Mouse (Mus musculus) skeletal muscle tissue, adult 2 months (tissue): ENCODE data around the gene Rptor.

Experiments
- DNase-seq: peaks from one replicate; pipeline ENCODE4 v3.0.0-alpha.2; 2012; ENCODE audit warnings: low read depth, low spot score

Gene Rptor

GRCm38 (mm10) chr11:119847569-119847968 lies 244.9 kb downstream of the Rptor start:
- DNase-seq, result no peak

DNA sequence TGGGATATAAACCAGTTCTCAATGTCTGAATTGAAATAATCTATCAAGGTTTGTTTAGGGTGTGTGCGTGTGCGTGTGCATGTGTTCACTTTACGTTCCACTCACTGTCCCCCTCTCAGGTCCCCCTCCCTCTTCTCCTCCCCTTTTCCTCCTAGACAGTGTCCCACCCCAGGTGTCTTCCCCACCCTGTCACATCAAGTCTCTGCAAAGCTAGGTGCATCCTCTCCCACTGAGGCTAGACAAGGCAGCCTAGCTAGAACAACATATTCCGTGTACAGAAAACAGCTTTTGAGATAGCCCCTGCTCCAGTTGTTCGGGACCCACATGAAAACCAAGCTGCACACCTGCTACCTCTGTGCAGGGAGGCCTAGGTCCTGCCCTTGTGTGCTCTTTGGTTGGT lies 245.5 kb downstream of the Rptor start:
- DNase-seq, result no peak

DNA sequence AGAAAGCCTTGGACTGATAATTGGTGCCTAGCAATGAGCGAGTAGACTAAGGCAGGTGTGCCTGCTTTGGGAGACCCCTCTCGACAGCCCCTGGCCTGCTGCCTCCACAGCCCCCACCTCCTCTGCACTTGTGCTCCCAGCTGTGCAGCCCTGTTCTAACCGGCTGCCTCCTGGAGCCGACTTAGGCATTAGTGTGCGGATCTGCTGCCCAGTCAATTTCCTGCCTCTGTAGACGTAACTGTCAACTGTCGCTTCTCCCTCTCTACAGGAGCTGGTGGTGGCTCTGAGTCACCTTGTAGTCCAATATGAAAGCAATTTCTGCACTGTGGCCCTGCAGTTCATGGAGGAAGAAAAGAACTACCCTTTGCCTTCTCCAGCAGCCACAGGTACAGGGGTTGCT lies 253.3 kb downstream of the Rptor start:
- DNase-seq, result no peak

DNA sequence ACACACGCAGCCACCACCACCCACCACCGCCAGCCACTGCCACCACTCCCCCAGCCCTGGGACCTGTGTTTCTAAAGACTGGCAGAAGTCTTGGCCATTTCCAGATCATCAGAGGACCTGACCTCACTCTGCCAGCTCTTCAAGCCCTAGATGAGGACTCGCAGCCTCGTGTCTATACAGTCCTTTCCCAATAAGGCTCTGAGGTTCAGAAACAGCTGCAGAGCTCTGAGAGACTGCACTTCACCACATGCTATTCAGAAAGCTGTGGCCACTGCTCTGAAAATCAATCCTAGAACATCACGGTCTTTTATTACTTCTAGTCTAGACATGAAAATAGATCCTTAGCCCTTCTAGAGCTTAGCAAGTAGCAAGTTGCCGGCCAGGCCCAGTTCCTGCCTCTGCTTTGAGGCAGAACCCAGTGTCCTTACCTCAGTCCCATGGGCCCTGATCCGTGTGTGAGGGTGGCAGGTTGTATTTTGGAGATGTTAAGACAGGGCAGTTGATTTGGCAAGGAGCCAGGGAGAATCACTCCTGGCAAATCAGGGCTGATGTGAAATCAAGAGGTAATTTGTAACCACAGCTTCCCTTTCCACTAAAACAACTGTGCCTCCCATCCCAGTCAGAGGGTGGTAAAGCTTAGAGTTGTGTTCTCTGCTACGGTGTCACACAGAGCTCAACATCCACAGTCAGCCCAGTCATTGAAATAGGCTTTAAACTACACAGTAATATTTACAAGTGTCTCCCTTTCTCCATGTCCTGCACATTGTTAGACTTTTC lies 260.0 kb downstream of the Rptor start:
- DNase-seq, result peak; percentile 42

- DNase-seq, result peak; percentile 52
Measured at GRCm38 (mm10) chr11:119863421-119863821, 260.7 kb downstream of the Rptor start.

- DNase-seq, result no peak
Measured at GRCm38 (mm10) chr11:119866837-119867236, 264.1 kb downstream of the Rptor start.

- DNase-seq, result no peak
Measured at GRCm38 (mm10) chr11:119868138-119868537, 265.4 kb downstream of the Rptor start.

DNA sequence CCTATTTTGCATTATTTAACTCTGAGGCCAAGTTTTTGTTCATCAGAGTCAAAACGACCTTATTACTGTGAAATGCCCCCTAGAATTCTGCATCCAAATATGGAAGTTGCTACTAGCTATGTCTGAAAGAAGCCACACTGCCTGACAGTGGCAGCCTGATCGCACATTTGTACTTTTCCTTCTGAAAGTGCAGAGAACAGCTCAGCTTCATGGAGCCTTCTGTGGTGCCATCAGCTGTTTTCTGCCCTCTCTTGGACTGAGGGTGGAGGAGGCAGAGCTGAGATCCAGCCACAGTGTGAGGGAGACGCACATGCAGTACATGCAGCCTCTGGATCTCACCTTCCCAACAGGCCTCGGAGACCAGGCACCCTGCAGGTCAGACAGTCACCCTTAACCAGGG lies 265.9 kb downstream of the Rptor start:
- no peak for DNase-seq

DNA sequence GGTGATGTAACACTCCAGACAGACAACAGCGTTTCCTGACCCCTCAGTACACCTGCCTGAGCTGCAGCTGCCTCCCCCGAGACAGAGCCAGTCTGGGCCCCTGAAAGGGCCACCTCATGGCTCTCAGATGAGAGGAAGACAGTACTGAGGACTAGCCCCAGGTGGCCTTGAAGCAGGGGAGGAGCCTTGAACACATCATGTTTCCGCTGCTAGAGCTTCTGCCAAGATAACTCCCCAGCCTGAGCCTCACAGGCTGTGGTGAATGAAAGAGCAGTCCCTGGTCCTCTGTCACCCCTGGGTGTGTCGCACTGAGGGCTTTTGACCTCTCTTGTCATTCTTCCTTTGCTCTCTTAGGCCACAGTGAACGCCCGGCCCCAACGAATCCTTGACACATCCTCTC lies 268.4 kb downstream of the Rptor start:
- no peak for DNase-seq

GRCm38 (mm10) chr11:119873643-119874042 lies 270.9 kb downstream of the Rptor start:
- no peak for DNase-seq

DNA sequence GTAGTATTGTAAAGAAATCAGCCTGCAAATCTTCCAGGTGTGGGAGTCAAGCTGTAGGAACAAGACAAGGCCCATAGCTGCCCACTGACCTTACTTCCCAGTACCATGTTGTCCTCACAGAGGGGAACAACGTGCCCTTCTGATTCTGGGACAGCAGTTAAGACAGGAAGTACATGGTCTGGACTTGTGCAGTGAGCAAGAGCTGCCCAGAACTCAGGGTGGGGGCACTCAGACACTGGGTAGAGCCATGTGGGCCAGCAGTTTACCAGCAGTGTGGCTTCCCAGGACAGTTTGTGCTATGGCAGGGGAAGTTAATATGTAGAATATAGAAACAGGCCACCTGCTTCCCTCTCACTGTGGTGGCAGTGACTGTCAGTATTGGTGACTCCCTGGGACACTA lies 272.1 kb downstream of the Rptor start:
- no peak for DNase-seq

DNA sequence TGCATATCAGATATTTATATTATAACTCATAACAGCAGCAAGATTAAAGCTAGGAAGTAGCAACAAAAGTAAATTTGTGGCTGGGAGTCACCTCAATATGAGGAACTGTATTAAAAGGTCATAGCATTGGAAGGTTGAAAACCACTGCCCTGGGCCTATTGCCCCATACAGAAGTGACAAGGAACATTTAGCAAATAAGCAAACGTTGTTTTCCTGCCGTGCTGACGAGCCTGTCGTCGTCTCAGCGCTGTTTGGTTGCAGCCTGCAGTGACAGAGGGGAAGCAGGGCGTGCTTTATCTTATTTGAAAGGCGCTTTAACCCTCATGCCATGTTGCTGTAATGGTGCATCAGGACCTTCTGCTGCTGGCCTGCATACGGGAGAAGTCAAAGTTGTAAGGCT lies 273.0 kb downstream of the Rptor start:
- no peak for DNase-seq

GRCm38 (mm10) chr11:119877124-119877523 lies 274.4 kb downstream of the Rptor start:
- no peak for DNase-seq

GRCm38 (mm10) chr11:119879573-119879972 lies 276.9 kb downstream of the Rptor start:
- no peak for DNase-seq

DNA sequence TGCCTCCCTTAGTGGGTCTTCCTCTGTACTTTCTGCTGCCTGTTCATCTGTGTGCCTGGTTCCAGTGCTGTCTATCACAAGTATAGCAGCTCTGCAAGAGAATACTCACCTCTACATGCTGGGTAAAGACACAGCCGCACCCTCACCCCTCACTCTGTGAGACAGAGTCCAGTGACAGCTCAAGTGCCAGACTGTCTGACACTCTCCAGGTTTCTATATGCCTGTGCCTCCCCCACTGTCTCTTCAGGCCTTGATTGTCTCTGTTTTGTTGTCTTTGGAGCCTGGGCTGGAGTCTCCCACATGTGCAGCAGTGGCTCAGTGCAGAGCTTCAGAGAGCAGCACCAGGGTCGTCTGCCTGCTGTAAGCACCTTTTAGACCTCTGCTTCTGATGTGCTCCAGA lies 280.9 kb downstream of the Rptor start:
- no peak for DNase-seq

DNA sequence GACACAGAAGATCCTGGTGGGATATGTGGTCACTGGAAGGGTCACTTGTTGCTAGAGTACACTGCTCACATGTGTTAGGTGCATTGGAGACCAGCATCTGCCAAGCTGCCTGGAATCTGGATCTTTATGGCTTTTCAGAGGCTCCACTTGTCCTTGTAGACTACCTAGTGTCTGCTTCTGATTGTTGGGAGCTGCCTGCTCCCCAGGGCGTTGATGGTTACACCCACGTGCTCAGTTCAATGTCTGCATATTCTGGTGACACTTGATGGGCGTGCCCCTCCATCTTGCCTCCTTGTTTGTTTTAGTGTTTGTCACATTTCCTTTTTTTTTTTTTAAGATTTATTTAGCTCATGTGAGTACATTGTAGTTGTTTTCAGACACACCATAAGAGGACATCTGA lies 287.3 kb downstream of the Rptor start:
- no peak for DNase-seq

GRCm38 (mm10) chr11:119891601-119892215 lies 289.0 kb downstream of the Rptor start:
- DNase-seq, result no peak

GRCm38 (mm10) chr11:119893667-119894236 lies 291.0 kb downstream of the Rptor start:
- no peak for DNase-seq

- DNase-seq, result no peak
Measured at GRCm38 (mm10) chr11:119894634-119895033, 291.9 kb downstream of the Rptor start.

DNA sequence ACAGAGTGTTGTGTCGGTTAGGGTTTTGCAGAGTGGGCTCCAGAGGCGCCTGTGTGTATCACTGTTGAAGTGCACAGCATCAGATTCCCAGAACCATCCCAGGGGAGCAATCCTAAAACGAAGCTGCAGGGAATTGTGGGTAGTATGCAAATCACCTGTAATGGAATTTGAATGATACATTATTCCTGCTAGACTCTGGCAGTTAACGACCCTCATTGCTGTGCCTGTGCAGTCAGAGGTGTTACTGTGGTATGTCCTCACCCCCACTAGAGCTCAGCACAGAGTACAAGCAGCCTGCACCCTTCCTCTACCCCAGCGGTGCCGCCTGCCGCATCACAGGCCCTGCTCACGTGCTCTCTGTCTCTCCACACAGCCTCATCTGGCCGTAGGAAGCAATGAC lies 294.3 kb downstream of the Rptor start:
- DNase-seq, result no peak

- no peak for DNase-seq
Measured at GRCm38 (mm10) chr11:119898976-119899375, 296.3 kb downstream of the Rptor start.

GRCm38 (mm10) chr11:119901174-119901573 lies 298.5 kb downstream of the Rptor start:
- no peak for DNase-seq

GRCm38 (mm10) chr11:119902891-119903290 lies 300.2 kb downstream of the Rptor start:
- no peak for DNase-seq
